Mouse (Mus musculus): ENCODE results near the gene Fcamr. TPM values are rescaled to one million over a fixed set of nuclear protein-coding genes. Genes with fewer than 3 reads are reported as not detected.

Fcamr gene
- polyA plus RNA-seq, 1 experiment from 2014 or later = not detected

Other genes starting within 250 kb of the Fcamr start
- gene Zp3r, start 171.3 kb upstream of the Fcamr start, polyA plus RNA-seq (2016; fragmentation: Nextera tagmentation; extraction: Ambion mirVana) = not detected in 2 replicates
- not detected in 2 replicates for gene C4bp, start 139.3 kb upstream of the Fcamr start, polyA plus RNA-seq (2016; fragmentation: Nextera tagmentation; extraction: Ambion mirVana)
- not detected in 2 replicates for gene Gm29427, start 85.1 kb upstream of the Fcamr start, polyA plus RNA-seq (2016; fragmentation: Nextera tagmentation; extraction: Ambion mirVana)
- gene Yod1, start 83.6 kb upstream of the Fcamr start, polyA plus RNA-seq (2016; fragmentation: Nextera tagmentation; extraction: Ambion mirVana) = 22.2 and 22.4 TPM in 2 replicates
- gene Pfkfb2, start 71.6 kb upstream of the Fcamr start, polyA plus RNA-seq (2016; fragmentation: Nextera tagmentation; extraction: Ambion mirVana) = 15.6 and 16.1 TPM in 2 replicates
- 0.54 and 0.56 TPM in 2 replicates for gene AA986860, start 68.9 kb upstream of the Fcamr start, polyA plus RNA-seq (2016; fragmentation: Nextera tagmentation; extraction: Ambion mirVana)
- not detected in 2 replicates for gene Pigr, start 25.8 kb downstream of the Fcamr start, polyA plus RNA-seq (2016; fragmentation: Nextera tagmentation; extraction: Ambion mirVana)
- 0.48 TPM in 1 of 2 replicates, not detected in the other for gene Fcmr, start 64.8 kb downstream of the Fcamr start, polyA plus RNA-seq (2016; fragmentation: Nextera tagmentation; extraction: Ambion mirVana)
- gene Il24, start 86.6 kb downstream of the Fcamr start, polyA plus RNA-seq (2016; fragmentation: Nextera tagmentation; extraction: Ambion mirVana) = not detected in 2 replicates
- gene Il20, start 110.5 kb downstream of the Fcamr start, polyA plus RNA-seq (2016; fragmentation: Nextera tagmentation; extraction: Ambion mirVana) = not detected in 2 replicates
- gene Il19, start 139.2 kb downstream of the Fcamr start, polyA plus RNA-seq (2016; fragmentation: Nextera tagmentation; extraction: Ambion mirVana) = not detected in 2 replicates
- not detected in 2 replicates for gene Il10, start 218.9 kb downstream of the Fcamr start, polyA plus RNA-seq (2016; fragmentation: Nextera tagmentation; extraction: Ambion mirVana)